Mouse (Mus musculus) gastrocnemius, postnatal 4 days (tissue): ENCODE results near the gene Ccz1. TPM values are rescaled to one million over a fixed set of nuclear protein-coding genes. Genes with fewer than 3 reads are reported as not detected.
A peak's percentile ranks its signal among the peaks of the same experiment; 100 is the strongest.
"Not testable (repeated sequence)": the region's sequence is repeated elsewhere in the genome, so short reads cannot be mapped to it uniquely, and the experiment has no call there.

Experiments used
- DNase-seq, 2 experiments: peaks; one replicate each; pipeline ENCODE4 v3.0.0; 2021 to 2022; ENCODE audit warnings: low spot score in 2 of 2, mixed read lengths in 2 of 2
- long read RNA-seq, 2 experiments: library from polyadenylated mRNA; stranded (forward); transcript quantifications; one replicate each; pipeline ENCODE4 v2.0.0; 2021
- total RNA-seq, 2 experiments: library from RNA; stranded (reverse); gene quantifications; 2 replicates each; pipeline ENCODE4 v1.2.3; 2021

The Ccz1 gene
- 10 to 100 TPM; 40.8 to 43.7 TPM for total RNA-seq
- long read RNA-seq, experiment 1, transcript Ccz1-201 (15 exons, 1,769 nt): major isoform, 52 of 58 reads
- long read RNA-seq, experiment 1, partial matches to known transcripts: 4 of 58 reads
- long read RNA-seq, experiment 1, other reads (novel, unspliced or antisense): 2 of 58 reads
- long read RNA-seq, experiment 2, transcript Ccz1-201 (15 exons, 1,769 nt): major isoform, 39 of 45 reads
- long read RNA-seq, experiment 2, partial matches to known transcripts: 2 of 45 reads
- long read RNA-seq, experiment 2, other reads (novel, unspliced or antisense): 4 of 45 reads

DNA sequence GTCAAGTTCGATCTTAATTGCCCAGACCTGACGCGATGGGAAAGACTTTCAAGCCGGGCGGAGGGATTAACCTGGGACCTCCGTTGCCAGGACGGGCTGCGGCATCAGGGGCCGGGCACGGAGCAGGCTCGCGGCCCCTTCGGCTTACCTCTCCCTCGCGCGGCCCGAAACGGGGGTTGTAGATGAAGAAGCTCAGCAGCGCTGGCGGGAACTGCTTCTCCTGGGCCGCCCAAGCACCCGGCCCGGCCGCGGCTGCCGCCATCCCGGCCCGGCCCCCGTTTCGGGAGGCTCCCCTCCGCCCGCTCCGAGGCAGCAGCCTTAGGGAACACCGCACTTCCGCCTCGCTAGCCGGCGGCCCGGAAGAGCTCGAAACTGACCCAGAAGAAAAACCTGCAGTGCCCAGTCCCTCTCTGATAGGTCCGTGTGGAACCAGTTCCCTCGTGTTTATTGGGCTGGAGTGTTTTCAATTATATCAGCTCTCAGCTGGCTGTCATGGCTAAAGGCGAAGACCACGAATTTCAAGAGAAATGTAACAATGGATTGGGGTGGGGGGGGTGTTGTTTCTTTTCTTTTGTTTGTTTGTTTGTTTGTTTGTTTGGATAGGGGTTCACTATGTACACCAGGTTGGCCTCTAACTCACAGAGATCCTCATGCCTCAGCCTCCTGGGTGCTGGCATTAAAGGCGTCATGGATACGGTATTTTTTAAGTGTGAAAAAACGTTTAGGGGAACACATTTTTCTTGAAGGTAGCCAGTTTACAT lies at the start of gene Ccz1:
Ccz1 (minus strand) TSS at position 327 of the 761 bp plus-strand sequence.
- DNase-seq: peak; percentile 48 to 72

DNA sequence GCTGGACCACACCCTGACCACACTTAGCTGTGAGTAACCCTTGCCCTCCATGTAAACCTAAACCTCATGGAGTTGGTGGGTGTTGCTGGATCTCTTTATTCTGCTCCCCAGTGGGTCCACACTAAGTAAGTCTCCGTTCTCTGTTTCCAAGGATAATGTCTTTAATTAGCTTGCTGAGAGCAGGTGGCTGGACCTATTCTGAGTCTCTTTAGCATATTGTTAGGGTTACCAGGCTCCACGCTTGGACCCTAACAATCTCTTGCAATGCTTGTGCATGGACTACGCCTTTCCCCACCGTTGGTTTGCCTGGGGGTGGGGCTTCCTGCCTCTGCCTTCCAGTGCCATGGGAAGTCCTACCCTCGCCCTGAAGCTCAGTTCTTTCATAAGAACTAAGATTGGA lies 49.4 kb upstream of the Ccz1 start:
- DNase-seq: no peak

DNA sequence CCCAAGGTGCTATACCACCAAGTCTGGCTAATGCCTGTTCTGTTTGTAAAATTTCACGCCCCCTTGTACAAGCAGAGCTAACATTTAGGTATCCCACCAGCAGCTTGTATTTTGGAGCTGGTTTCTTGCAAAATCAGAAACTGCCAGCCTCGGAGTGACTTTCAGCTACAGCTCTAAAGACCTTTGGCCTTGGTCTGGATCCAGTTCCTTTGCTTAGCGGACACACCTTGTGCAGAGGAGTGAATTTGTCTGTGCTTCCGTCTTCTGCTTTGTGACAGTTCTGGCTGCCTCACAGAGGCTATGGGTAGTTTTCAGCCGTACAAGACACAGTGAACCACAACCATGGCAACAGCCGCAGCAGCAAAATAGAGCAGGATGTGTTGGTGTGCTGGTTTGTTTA lies 39.7 kb upstream of the Ccz1 start:
- DNase-seq: no peak

DNA sequence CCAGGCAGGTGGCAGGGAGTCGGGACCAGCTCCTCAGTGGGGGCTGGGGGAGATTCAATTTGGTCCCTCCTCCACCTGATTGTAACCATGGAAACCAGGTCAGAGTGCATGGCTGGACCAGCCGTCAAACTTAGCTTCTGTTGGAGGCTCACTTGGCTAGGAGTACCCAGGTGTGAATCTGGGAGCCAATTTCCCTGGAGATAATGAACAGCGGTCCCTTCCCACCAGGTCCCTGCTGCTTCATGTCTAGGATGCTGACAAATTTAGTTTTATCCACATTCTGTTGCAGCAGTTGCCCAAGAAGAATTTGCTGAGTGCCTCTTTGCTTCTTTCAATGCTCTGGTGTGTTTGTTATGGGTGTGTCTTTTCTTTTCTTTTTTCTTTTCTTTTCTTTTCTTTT lies 38.8 kb upstream of the Ccz1 start:
- DNase-seq: no peak

DNA sequence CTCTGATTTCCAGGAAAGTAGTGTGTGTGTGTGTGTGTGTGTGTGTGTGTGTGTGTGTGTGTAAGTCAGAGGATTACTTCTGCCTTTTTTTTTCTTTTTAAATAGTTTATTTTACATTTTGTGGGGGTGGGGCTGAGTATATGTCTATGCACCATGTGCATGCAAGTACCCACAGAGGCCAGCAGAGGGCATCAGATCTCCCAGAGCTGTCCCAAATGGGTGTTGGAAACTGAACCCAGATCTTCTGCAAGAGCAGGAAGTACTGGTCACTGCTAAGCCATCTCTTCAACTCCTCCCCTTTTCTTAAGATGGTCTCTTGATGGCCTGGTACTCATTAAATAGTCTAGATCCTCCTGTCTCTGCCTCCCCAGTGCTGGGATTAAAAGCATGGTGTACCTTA lies 36.6 kb upstream of the Ccz1 start:
- DNase-seq: no peak

DNA sequence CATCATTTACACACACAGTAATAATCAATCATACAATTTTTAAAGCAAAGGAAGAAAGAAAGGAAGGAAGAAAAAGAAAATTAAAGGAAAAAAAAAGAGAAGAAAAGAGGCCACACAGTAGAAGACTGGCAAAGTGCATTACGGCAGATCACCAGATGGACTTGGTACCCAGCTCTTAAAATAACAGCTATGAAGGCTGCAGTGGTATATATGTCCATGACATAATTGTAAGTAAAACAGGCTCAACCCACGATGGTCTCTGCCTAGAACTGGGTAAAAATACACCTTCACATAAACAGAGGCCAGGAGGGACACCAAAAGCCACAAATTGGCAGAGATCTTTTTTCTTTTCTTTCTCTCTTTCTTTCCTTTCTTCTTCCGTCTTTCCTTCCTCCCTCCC lies 35.2 kb upstream of the Ccz1 start:
- no peak for DNase-seq

DNA sequence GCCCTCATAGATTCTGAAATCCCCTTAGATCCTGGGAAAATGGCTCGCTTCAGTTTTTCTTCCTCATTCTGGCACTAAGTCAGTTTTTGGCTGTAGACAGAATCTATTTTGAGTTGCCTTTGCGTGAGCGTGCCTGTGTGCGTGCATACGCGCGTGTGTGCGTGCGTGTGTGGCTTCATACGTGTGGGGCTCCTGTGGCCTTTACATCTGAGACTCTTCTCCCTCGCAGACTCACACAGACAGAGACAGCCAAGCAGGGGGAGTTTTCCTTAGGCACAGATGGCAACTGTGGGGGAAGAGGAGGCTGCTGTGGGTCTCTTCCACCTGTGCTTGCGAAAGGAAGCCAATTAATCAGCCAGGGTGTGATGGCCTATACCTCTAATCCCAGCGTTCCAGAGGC lies 32.6 kb upstream of the Ccz1 start:
- no peak for DNase-seq

DNA sequence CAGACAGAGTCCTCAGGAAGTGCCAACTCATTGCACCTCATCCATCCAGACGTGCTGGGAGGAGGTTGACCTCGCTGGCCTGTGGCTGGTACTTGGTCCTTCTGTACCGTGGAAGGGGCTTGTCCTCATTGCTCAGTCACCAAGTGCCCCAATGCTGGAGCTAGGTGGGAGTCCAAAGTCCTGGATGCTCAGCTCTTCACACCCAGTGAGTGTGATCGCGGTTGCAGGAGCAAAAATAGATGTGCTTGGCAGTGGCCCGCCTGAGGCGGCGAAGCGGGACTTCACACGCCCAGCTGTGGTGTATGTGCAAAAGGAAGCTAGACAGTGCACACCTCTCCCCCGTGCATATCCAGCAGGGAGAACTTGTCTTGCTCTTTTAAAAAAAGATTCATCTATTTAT lies 28.5 kb upstream of the Ccz1 start:
- DNase-seq: no peak

DNA sequence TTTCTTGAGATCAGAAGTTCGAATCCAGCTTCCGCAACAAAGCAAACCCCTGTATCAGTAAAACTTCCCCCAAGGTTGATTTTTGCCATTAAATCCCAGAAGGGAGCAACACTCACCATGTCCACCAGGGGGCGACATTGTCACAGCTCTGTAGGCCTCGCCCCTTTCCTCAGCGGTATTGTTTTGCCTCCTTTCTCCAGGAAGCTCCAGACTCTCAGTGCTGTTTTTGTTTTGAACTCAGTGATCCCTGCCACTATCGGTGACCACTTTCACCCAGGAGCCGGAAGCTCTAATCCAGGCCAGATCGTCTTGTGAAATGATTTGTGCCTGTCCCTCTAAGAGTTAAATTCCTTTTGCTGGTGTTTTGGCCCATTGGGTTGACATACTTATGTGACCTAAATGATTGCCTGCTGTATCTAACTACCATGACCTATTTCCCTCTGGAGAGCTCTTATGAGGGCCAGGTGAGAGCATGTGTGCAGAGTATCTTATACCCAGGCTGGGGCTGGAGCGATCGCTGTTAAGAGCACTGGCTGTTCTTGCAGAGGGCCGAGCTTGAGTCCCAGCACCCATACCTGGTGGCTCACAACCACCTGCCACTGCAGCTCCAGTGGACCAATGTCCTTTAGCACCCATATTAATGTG lies 26.2 kb upstream of the Ccz1 start:
- DNase-seq: peak; percentile 59 to 73

DNA sequence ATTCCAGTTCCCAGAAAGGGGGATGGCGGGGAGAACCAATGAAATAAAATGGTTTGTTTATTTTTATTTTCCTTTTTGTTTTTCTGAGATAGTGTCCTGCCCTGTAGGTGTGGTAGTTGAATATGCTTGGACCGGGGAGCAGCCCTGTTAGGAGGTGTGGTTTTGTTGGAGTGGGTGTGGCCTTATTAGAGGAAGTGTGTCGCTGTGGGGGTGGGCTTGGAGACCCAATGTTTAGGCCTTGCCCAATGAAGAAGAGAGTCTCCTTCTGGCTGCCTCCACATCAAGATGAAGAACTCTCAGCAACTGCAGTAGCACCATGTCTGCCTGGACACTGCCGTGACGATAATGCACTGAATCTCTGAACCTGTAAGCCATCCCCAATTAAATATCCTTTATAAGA lies 25.2 kb upstream of the Ccz1 start:
- no peak for DNase-seq

DNA sequence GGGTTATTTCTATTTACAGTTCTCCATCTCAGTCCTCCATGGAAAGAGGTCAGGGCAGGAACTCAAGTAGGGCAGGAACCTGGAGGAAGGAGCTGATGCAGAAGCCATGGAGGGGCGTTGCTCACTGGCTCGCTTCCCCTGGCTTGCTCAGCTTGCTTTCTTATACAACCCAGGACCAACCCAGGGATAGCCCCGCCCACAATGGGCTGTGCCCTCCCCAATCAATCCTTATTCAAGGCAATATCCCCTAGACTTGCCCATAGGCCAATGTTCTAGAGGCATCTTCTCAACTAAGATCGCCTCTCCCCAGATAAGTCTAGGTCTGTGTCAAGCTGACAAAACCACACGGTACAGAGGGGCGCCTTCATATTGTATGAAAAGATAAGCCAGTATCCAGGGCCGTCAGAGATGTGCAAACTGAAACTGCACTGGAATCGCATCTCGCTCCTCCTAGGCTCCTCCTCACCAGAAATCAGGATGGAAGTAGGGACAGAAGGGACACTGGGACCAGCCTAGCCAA lies 24.5 kb upstream of the Ccz1 start:
- DNase-seq: no peak

DNA sequence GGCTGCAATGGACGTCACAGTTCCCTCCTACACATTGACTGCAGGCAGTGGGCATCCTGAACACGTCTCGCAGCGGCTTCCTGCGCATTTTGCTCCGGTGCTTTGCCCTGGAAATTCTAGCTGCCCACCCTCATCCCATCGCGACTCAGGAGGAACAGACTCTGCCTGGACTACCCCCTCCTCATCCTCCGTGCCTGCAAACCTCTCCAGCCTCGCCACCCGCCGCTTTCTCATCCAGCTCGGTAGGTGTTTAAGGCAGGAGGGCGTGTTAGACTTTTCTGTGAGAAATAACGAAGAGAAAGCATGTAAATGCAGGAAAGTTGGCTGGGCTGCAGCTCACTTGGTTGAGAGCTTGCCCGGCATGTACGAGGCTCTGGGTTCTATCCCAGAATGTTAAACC lies 22.3 kb upstream of the Ccz1 start:
- DNase-seq: no peak

DNA sequence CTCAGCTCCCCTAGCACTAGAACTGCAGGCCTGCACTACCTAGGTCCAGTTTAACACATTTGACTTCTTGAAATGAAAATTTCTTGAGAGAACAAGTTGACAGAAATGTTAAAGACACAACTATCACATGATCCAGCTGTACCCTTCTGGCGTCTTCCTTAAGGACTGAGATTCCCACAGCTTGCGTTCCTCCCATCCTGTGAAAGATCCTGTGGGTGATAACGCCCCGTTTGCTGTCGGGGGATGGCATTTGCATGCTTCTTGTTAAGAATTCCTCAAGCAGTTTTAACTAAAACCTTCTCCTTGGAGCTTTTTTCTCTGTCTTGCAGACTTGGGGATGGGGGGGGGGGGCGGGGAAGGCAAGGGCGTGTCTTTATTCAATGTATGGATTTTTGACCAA lies 19.9 kb upstream of the Ccz1 start:
- no peak for DNase-seq

DNA sequence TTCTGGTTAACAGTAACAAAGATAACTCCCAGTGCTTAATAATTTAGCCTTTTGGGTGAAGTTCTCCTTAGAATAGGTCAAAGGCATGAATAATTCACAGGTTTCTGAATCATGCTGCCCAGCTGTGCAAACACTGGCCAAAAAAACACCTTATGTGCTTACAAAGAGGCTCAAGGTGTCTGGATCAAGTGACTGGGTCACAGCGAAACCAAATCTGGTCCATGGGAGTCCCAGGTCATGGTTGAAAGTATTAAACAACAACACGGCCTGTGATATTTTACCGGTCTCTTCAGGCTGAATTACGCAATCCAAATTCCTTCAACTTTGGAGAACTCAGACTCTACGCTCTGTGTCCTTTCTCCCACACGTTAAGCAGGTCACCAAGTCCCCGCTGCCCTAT lies 17.8 kb upstream of the Ccz1 start:
- no peak for DNase-seq

DNA sequence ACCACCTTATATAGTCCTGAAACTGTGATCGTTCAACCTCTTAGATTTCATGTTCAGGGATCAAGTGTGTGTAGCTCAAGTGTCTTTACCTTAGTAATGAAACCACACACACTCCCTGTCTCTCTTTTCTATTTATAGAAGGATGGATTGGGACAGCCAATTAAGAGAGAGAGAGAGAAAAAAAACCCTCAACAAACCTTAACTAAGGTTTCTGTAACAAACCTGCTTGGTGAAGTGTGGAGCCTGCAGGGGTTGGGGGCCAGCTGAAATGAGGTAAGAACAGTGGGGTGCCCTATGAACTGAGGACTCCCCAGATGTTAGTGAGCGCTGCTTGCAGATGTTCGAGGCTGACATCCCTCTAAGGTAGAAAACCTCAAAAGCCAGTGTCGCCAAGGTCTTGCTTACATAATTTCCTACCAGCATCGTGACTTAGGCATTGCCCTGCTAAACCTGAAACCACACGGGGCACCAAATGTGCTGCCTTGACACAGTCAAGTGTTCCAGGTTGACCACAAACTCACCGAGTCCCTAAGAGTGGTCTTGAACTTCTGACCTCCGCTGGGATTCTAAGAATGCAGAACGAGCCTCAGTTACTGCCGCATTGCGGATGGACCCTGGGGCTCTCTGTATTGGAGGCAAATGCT lies 12.1 kb upstream of the Ccz1 start, which contains the start of gene Ocm:
Ocm (minus strand) TSS at position 51 of the 644 bp plus-strand sequence.
- no peak for DNase-seq

DNA sequence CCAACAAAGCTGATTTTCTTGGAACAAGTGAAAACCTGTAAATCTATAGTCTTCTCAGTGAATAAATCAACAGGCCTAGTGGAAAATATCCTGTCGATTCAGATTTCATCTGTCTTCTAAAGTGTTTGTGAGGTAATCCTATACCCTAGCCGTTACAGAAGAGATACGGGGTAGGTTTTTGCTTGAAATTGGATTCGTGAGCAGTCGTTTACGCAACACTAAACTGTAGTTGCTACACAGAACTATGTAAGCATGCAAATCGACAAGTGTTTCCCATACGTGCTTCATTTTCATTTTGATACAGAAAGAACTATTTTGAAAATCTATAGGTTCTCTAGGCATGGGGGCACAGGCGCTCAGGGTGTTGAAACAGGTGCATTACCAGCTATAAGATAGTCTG lies 1.2 kb upstream of the Ccz1 start:
- DNase-seq: no peak

DNA sequence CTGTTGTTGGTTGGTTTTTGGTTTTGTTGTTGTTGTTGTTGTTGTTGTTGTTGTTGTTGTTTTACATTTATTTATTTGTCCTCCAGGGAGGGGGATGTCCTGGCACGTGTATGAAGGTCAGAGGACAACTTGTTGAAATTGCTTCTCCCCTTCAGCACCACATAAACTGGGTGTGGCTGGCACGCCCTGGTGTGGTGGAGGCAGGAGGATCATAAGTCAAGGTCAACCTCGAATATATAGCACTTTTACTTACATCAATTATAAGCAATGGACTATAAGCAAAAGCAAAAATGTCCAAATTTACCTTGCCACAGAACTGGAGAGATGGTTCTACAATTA lies 604 bp upstream of the Ccz1 start:
- no peak for DNase-seq

DNA sequence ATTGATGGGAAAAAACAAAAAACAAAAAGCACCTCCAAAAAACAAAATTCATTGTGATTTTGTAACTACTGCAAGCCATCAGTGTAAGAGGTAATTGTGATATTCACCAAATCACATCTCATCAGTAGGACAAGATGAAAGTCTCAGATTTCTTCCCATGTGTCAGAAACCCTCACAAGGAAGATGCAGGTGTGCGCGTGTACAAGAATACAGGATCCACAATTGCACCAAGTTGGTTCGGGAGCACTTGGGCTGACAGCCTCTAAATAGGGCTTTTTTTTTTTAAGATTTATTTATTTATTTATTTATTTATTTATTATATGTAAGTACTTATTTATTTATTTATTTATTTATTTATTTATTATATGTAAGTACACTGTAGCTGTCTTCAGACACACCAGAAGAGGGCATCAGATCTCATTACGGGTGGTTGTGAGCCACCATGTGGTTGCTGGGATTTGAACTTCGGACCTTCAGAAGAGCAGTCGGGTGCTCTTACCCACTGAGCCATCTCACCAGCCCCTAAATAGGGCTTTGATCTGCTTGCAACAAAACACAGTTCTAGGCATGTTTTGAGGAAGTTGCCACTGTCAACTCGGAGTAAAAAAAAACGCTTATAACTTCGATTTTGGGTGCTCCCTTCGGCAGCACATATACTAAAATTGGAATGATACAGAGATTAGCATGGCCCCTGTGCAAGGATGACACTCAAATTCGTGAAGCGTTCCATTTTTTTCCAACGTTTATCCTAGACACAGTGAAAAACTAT lies 1.1 kb downstream of the Ccz1 start:
- DNase-seq: not testable (repeated sequence)

DNA sequence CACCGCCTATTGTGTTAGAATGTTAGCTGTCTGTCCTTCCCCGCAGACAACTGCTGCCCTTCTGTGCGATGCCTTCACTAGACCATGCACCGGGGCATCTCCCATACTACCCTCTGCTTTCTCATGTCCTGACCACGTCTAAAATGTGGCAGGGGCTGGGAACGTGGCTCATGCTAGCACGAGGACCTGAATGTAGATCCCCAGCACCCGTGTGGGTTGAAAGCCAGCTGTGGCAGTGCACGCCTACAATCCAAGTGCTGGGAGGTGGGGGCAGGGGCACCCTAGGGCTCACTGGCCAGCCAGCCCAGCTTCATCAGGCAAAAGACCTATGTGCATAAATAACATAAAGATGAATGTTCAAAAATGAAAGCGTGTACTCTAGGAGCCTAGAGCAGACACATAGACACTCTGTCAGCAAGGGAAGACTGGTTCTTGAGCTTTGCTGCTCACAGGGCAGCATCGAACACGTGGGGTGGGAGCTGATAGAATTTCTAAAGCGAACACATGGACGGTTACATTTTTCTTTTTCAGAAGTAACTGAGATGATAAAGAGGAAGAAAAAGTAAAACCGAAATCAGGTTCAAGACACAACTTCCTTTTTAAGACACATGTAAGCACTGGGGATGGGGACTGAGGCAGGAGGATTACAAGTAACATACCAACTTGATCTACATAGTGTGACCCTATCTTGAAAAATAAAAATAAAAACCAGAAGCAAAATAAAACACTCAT lies 12.1 kb downstream of the Ccz1 start:
- DNase-seq: no peak

DNA sequence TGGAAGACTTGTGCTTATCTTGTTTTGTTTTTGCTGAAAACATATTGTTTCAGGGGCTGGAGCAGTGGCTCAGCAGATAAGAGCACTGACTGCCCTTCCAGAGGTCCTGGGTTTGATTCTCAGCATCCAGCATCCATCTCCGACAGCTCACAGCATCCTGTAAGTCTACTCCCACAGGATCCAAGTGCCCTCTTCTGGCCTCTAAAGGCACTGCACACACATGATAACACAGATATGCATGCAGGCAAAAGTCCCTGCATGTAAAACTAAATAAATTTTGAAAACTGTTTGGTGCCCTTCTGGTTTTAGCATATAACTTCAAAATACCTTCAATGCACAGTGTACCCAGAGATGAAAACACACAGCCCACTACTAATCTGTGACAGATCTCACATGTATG lies 15.3 kb downstream of the Ccz1 start:
- DNase-seq: no peak
